Mouse (Mus musculus) lung, postnatal 0 days (tissue): Measurements from ENCODE around the gene Rnf150.

Experiments
- CTCF ChIP-seq: IDR thresholded peaks from 2 replicates; pipeline ENCODE4 v1.5.1; 2016; ENCODE audit warnings: antibody characterized with exemption, mild to moderate bottlenecking
- EP300 ChIP-seq: IDR thresholded peaks from 2 replicates; pipeline ENCODE4 v1.6.1; 2016; ENCODE audit warnings: antibody characterized with exemption, mild to moderate bottlenecking, control low read depth

DNA sequence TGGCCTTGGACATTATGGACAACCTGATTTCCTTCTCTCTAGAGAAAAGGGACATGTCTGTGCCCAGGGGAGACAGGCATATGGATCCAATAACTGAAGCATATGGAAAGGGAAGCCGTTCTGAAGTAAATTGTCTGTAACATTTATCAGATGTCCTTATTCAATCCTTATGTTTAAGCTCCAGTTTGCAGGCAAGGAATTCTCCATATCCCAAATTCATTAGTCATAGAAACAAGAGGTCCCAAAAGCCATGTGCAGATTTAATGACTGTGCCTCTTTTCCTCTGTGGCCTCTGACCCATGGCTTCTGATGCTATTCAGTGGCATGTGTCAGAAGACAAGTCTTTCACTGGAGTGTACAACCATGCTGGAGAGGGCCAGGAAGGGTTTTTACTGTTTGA lies 83.5 kb downstream of the Rnf150 start:
- no peak for TF ChIP-seq CTCF
- no peak for TF ChIP-seq EP300
